Mouse (Mus musculus): ENCODE data around the gene Prune2.

DNA sequence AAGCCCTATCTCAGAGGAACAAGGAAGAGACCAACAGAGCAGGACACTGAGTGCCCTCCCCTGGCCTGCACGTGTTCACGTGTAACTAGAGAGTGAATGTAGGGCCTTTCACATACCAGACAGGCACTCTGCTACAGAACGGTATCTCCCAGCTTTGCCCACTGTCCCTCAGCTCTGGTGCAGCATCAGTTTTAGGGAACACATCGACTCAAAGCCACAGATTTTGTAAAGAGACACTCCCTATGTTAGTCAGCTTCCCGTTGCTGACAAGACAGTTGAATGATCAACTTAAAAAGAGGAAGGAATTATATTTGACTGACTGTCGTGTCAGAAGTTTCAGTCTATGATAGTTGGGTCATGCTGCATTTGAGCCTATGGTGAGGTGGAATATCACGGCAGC, 210.4 kb downstream of the Prune2 start:
- no peak for TF ChIP-seq CTCF (conservative IDR thresholded peaks at IDR 0.05; ENCODE audit: insufficient read depth, insufficient read length, low read depth, low read length)
- no peak for TF ChIP-seq POLR2A (IDR thresholded peaks at IDR 0.05; ENCODE audit: low read depth, low read length)
